Mouse (Mus musculus) activated CD4-positive, CD25-positive, alpha-beta regulatory T cell, adult 9 weeks (primary cell): ENCODE measurements around the gene Pcdh19. TPM values are rescaled to one million over a fixed set of nuclear protein-coding genes. Genes with fewer than 3 reads are reported as not detected.

Experiments used
- polyA plus RNA-seq: library from polyadenylated mRNA; unstranded; fragments of 100-300 nt; shearing (Covaris generic); gene quantifications from one replicate; pipeline ENCODE4 v1.2.1, GENCODE M21; 2017

Pcdh19 gene
- not detected for polyA plus RNA-seq

DNA sequence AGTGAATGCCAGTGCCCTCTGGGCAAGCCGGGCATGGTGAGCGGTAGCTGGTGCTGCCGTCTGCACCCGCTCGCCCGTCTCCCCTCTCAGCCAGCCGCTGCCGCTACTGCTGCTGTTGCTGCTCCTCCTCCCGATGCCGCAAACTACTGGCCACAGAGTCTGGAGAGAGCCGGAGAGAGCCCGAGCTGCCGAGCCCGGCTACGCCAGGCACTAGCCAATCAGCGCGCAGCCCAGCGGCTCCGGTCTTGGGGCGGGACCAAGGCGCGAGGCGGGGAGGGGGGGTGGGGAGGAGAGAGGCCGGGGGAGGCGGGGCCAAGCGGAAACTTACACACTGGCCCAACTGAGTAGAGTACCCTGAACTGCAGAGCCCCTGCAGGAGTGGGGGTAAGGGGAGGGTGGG is at the start of gene Pcdh19:
TSS of gene Pcdh19 (minus strand) at position 148 of the 400 bp plus-strand sequence.

Other genes starting within 250 kb of the Pcdh19 start
- not detected for gene Tnmd, start 162.0 kb upstream of the Pcdh19 start, polyA plus RNA-seq
- 5.6 TPM for gene Tspan6, start 209.4 kb upstream of the Pcdh19 start, polyA plus RNA-seq
- gene Srpx2, start 219.4 kb upstream of the Pcdh19 start, polyA plus RNA-seq, result not detected